Mouse (Mus musculus): ENCODE measurements around the gene Eef1akmt3.

DNA sequence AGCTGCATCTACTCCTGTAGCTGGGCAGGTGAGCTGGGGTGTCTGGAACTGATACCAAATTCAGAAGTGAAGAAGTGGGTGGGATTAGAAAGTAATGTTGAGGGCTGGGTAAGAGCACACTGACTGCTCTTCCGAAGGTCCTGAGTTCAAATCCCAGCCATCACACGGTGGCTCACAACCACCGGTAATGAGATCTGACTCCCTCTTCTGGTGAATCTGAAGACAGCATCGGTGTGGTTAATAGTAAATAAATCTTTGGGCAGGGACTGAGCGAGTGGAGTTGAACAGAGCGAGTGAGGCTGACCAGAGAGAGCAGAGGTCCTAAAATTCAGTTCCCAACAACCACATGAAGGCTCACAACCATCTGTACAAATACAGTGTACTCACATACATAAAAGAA, 44.3 kb upstream of the Eef1akmt3 start:
- TF ChIP-seq POLR2A (IDR thresholded peaks at IDR 0.05; ENCODE audit: borderline replicate concordance, extremely low read depth, low read depth, low read length): no peak
- TF ChIP-seq CTCF (IDR thresholded peaks at IDR 0.05; ENCODE audit: insufficient read depth, low read length): no peak

All from lung, adult 2 months (tissue).